Mouse (Mus musculus): ENCODE measurements around the gene Cmpk2.
"Not testable (repeated sequence)": the region's sequence is repeated elsewhere in the genome, so short reads cannot be mapped to it uniquely, and the experiment has no call there.

Cmpk2 gene

DNA sequence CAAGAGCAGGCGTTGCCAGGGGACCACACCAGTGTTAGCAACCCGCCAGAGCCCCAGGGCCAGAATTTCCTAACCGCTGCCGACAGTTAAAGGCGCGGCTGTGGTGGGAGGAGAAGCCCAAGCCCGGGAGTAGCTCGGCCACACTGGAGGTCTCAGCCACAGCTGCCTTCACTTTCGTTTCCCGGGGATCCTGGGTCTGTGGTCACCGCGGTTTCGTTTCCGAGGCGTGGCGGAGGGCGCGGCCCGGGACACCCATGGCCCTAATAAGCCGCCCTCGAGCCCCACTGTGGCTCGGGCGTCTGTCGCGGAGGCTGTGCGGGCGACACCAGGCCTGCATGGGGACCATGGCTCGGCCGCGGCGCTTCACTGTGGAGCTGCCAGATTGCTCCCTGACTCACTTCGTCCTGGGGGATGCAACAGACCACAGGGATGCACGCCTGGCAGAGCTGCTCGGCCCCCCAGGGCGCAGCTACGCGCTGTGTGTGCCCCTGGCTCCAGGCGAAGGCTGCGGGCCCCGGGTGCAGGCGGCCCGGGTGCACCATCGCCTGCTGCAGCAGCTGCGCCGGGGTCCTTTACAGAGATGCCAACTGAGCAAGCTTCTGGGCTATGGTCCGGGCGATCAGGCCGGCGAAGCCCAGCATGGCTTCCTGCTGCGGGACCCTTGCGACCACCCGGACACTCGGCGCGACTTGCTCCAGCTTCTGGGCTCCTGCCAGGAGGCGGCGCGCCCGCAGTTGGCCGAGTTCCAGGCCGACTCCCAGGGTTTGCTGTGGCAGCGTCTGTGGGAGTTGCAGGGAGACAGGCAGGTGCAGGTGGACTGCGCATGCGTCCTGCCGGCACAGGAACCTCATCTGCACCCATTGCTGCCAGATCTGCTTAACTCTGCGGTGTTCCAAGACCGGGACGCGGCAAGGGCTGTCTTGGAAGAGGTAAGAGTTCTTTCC lies at the start of gene Cmpk2:
Gene Cmpk2 (plus strand): TSS at position 107 of the 944 bp plus-strand sequence.
- DNase-seq (ENCODE audit: low spot score in 2 of 2) = peak; percentile 74 to 76

DNA sequence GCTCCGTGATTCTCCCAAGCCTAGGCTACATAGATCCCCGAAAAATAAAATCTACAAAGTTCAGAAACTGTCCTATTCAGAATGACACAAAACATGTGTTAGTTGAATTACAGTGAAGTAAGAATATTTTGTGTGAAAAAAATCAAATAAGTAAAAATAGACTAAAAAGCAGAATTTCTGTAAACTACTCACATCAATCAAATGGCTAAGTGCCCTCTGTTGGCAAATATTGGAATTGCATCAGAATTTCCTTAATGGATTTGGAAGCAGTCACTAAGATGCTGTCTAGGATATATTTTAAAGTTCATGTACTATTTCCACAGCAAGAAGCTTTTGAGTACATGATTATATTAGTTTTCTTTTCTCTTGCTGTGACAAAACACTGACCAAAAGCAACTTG lies 44.2 kb upstream of the Cmpk2 start:
- no peak for DNase-seq (ENCODE audit: low spot score in 2 of 2)

DNA sequence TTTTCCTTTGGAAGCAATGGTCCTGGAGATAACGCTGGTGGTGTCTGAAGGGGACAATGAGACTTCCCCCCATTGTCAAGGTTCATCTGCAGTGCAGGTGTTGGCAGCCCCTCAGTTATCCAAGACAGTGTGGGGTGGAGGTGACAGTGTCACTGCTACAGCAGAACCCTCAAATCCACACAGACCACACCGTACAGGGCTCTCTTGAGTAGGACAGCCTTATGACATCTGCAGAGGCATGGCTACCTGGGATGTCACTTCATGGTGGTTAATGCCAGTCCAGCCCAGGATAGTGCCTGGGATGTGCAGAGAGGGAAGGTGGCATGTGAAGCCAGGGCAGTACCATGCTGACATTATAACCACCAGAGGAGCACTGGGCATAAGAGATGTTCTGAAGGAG lies 40.2 kb upstream of the Cmpk2 start:
- not testable (repeated sequence) for DNase-seq (ENCODE audit: low spot score in 2 of 2)

DNA sequence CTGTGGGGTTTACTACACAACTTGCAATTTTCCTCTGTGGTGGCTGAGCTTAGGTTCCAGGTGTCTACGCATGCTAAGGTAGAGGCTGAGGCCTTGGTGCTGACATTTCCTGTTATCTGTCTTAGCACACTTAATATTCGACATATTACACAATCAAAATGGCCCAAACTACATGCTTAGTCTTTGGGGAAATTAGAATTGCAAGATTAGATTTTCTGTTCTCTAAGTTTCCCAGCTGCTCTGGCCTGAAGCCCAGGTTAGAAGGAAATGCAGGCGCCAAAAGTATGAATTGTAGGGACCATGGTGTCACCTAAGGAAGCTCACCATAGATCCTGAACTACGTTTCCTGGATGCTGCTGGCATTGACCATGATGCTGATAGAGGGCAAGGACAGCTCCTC lies 32.7 kb upstream of the Cmpk2 start:
- DNase-seq (ENCODE audit: low spot score in 2 of 2) = no peak

DNA sequence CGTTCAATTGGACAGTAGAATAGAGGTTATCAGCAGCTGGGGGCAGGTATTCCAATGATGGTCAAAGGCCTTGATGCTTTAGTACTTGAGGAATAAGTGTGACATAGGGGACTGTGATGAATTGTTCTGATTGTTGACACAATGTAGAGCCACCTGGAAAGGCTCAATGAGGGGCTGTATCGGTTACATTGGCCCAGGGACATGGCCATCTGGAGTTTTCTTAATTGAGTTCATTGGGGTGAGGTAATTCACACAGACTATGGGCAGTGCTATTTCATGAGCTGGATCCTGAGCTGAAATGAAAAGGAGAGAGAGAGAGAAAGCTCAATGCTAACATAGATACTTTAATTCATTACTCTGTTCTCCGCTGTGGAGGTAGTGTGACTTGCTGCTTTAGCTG lies 31.1 kb upstream of the Cmpk2 start:
- DNase-seq (ENCODE audit: low spot score in 2 of 2) = no peak

DNA sequence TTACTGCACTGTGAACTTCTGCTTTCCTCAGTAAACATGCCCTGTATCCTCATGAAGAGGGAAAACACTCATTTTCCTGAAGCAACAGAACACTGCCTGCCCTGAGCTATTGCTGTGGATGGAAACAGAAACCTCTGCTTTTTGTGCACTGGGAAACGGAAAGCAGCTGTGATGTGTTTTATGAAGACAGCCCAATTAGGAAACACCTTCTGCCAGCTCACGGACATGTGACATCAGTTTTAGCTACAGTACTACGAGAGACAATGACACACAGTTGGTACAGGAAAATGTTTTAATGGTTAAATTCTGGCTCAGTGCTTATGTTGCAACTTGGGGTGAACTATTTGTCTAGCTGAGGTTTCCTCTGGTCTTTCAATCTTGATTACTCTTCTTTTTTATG lies 29.6 kb upstream of the Cmpk2 start:
- no peak for DNase-seq (ENCODE audit: low spot score in 2 of 2)

DNA sequence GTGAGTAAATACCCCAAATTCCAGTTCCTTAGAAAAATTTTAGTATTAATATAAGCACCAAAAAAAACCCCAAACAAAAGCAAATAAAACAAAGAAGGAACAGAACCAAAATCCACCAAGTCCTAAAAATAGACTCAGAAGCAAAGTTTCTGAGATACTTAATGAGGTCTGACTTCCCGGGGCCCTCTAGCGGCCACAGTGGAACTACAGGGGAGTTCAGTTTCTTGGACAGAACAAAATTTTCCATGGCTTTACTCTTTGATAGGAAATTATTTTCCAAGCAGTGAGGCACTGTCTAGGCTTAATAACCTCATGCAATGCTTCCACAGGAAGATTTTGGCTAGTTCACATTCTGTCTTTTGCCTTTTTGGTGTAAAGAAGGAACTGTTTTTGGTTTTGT lies 24.9 kb upstream of the Cmpk2 start:
- peak; percentile 46 to 81 for DNase-seq (ENCODE audit: low spot score in 2 of 2)

DNA sequence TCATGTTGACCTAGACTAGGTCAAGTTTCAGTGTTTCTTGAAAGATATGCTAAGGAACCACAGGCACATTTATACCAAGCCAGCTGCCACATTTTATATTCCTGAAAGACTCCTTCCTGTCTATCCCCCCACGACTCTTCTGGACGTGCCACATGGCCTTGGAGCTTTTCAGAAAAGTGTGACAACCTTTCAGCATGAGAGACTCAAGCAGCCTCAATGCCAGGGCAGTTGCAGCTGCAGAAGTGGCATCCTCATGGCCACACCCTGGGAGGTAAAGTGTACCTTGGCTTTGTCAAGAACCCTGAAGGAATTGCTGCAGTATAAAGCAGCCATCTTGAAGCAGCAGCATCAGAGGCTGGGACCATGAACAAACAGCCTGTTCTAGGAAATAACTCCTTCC lies 24.5 kb upstream of the Cmpk2 start:
- no peak for DNase-seq (ENCODE audit: low spot score in 2 of 2)

DNA sequence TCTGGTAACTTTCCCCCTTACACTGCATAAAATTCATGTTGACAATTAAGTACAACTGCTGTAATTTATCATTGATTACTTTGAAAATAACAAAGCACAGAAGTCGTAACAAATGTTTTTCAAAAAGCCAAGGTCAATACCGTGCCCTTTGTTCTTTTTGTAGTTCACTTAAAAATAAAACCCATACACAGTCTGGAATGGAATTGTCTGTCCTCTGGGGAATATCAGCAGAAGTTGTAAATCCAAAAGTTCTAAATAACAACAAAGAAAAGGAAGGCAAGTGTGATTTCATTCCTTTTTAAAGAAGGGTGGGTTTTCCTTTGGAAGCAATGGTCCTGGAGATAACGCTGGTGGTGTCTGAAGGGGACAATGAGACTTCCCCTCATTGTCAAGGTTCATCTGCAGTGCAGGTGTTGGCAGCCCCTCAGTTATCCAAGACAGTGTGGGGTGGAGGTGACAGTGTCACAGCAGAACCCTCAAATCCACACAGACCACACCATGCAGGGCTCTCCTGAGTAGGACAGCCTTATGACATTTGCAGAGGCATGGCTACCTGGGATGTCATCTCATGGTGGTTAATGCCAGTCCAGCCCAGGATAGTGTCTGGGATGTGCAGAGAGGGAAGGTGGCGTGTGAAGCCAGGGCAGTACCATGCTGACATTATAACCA lies 22.5 kb upstream of the Cmpk2 start:
- no peak for DNase-seq (ENCODE audit: low spot score in 2 of 2)

DNA sequence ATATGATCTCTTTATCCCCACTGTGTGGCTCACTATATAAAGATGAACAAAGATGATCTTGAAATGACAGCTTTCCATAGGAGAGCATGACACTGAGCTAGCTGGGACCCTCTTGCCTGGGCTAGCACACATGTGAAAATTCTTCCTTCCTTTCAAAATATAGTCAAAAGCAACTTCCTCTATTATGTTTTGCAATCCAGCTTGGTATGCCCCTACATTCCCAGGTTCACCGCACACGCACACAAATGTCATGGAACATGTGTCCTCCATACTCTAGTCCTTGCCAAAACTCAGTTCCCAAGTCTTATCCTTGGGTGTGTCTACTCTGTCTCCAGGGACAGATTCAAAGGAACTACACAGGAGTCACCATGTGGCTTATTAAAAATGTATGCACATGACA lies 19.5 kb upstream of the Cmpk2 start:
- DNase-seq (ENCODE audit: low spot score in 2 of 2) = no peak

DNA sequence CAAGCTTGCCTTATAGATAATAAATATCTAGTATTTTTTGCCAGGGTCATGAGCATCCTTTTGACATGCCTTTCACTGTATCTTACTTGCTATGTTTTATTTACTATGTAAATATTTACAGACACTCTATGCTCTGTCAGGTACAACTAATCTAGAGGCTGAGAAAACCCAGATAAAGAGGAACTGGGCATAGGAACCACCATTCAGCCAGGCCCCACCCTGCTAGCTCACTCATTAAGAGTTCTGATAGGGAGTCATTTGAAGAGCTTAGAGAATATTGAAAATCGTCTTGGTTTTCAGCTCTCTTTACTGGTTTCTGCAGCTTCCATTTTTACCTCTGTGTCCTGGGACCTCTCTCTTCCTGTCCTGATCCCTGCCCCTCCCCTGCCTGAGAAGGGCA lies 17.9 kb upstream of the Cmpk2 start:
- no peak for DNase-seq (ENCODE audit: low spot score in 2 of 2)

DNA sequence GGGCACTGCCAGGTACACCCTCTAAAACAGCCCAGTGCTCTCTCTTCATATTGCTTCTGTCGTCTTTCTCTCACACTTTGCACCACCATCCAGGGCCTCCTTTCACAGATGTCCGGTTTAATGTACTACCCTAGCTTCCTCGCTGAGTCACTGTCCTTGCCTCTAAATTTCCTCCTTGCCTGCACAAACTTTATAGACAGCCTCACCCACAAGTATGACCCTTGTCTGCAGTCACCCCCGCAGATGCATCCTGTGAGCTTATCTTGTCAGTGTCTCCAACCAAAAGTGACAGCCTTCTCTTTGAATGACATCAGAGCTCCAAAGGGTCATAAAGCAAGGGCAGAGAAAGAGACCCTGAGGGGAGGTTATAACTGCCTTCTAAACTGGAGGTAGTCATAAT lies 16.1 kb upstream of the Cmpk2 start:
- DNase-seq (ENCODE audit: low spot score in 2 of 2) = no peak

DNA sequence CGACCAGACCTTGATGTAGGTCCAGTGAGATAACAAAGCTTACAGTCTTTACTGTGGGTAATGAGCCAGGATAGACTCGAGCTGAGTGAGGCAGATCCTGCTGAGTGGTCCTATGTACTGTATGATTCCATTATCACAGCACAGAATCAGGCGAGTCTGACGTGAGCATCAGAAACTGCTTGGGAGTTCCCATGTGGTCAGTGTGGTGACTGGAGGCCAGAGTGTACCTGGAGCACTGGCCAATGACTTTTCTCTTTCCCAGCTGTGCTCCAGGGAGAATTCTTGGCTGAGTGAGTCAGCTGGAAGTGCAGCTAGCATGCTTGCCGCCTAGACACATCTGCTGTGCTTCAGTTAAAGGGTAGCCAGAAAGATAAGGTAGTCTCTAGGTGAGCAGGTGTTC lies 14.3 kb upstream of the Cmpk2 start:
- no peak for DNase-seq (ENCODE audit: low spot score in 2 of 2)

DNA sequence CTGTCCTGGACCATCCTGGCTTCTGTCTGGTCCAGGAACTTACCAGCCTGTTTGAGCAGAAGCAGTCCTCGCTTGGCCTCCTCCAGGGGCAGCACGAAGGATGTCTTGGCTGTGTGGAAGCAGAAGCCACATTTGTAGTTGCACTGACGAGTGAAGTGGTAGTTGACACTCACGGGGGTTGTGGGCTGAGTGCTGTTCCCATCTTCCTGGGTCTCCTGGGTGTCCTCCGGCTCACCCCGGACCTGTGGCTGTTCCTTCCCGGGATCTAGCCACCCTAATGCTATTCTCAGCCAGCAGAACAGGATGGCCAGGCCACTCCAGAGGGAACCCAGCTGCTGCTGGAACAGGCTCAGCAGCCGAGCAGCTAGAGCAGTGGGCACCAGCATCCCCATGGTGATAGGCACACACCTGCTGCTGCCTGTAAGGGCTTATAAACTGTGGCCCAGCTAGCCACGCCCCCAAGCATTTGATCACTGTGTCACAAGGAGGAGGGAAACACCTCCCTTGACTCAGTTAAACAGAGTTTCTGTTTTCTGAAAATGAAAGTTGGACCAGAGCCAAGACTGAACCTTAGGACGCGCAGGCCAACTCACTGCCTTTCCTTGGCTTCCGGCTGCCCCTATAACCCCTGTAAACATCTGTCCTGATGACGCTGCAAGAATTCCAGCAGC lies 12.8 kb upstream of the Cmpk2 start, which contains the start of gene Rsad2:
Gene Rsad2 (minus strand): TSS at position 425 of the 671 bp plus-strand sequence.
- DNase-seq (ENCODE audit: low spot score in 2 of 2) = no peak

DNA sequence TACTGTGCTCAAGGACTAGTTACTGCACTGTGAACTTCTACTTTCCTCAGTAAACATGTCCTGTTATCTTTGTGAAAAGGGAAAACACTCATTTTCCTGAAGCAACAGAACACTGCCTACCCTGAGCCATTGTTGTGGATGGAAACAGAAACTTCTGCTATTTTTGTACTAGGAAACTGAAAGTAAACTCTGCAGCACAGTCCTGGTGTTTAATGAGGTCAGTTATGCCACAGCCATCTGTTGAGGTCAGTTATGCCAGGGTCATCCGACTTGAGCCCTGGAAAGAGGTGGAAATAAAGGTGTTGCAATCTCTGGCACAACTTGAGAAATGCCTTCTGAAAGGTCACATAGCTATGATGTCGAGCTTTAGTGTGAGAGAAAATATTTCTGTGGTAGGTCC lies 8.9 kb upstream of the Cmpk2 start:
- no peak for DNase-seq (ENCODE audit: low spot score in 2 of 2)

DNA sequence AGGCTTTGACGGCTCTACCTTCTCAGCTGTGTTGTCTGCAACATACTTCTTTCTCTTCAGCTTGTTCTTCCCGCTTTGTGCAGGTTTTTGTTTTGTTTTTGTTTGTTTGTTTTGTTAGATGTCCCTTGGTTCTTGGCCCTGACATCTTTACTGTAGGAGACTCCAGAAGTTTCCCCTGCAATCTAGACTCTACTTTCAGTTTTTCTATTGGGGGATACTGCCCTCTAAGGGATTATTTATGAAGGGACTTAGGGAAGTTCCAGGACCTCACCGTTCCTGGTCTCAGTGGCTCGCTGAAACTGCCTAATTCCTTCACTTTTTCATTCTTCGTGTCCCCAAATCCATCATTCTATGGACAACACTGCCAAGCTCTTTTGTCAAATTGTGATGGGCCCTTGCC lies 3.4 kb upstream of the Cmpk2 start:
- no peak for DNase-seq (ENCODE audit: low spot score in 2 of 2)

DNA sequence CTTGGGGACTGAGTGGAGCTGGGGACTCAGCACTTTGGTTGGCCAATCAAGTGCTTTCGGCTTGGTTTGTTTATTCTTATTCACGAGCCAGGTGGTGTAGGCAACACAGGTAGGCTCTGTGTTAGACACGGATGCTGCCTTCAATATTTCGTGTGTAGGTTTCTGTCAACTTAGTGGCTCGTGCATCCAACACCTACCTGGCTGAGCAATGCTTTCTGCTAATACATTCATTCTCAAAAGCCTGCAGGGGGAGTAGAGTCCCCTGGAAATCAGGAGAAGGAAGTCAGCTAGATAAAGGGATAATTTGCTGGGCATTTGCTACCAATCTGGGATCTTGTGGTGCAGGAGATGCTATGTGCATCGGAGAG lies 1.0 kb downstream of the Cmpk2 start:
- no peak for DNase-seq (ENCODE audit: low spot score in 2 of 2)

DNA sequence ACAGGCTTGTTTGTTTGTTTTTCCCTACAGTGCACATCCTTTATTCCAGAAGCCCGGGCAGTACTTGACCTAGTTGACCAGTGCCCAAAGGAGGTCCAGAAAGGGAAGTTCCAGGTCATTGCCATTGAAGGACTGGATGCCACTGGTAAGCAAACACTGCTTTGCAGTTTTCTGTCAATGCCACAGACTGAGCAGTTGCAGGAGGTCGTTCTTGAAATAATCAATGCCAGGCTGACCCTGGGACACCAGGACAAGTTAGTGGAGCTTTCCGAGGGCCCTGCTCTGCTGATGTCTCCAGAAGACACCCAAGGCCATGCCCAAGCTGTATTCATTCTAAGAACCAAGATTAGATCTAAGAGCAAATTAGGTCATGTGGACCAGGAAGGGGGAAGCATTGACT lies 2.4 kb downstream of the Cmpk2 start:
- DNase-seq (ENCODE audit: low spot score in 2 of 2) = no peak

DNA sequence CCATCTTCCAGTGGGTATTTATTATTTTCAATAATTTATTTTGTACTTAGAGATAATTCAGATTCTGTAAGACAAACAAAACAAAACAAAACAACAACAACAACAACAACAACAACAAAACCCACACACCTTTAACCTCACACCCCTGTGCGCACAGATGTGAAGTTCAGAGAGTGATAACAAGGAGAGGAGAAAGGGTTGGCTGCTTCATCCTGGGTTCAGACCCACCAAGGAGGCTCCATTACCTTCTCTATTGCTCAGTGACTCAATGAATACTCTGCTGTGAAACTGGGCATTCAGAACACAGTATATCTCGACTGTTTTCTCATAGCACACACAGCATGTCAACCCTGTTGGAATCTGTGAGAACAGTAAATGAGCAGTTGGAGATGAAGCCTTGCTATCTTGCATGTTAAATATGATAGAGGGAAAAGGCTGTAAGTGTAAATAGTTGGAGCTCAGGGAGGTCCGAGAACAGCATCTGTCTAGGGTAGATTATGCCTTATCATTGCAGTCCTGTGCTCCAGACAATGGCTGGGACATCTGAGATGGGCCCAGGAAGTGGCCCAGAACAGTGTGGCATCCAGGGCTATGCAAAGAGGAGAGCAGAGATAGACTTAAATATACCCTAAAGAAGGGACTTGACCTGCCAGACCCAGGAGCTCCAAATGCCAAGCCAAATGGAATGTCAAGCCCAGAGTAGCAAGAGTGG lies 3.9 kb downstream of the Cmpk2 start:
- DNase-seq (ENCODE audit: low spot score in 2 of 2) = no peak

DNA sequence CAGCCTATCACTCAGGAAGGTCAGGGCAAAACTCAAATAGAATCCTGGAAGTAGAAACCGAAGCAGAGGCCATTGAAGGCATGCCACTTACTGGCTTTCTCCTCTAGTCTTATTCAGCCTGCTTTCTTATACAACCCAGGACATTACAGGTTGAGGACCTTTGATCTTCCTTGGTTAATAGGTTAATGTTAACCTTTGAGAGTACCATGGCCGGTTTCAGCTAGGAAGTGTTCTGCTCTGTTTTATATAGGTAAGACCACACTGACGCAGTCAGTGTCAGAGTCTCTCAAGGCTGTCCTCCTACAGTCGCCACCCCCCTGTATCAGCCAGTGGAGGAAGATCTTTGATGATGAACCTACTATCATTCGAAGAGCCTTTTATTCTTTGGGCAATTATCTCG lies 4.7 kb downstream of the Cmpk2 start:
- no peak for DNase-seq (ENCODE audit: low spot score in 2 of 2)

DNA sequence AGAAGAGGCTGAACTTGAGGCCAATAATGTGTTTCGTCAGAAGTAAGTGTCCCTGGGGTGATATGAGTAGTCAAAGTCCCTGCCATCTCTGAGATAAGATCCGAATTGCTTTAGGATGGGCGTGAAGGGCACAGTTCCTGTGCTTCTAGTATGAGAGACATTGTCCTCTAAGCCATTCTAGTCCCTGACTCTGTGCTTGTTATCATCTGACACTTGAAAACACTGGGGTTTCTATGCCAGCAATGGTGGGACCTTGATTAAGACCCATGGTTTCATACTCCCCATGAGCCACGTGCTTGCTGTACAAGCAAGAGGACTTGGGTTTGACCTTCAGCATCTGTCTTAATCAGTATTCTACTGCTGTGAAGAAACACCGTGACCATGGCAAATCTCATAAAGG lies 8.2 kb downstream of the Cmpk2 start:
- DNase-seq (ENCODE audit: low spot score in 2 of 2) = no peak

All from urinary bladder, postnatal 4 days (tissue).